Mouse (Mus musculus) limb, embryonic 14.5 days (tissue): Measurements from ENCODE around the gene Pld6. TPM values are rescaled to one million over a fixed set of nuclear protein-coding genes. Genes with fewer than 3 reads are reported as not detected.

Experiments
- ATAC-seq: fragments of 200-750 bp; cut with Nextera tagmentation; 2 replicates; pipeline ENCODE4 v1.8.0; 2017; ENCODE audit warnings: low read depth, moderate number of reproducible peaks, moderate TSS enrichment; ENCODE audit not compliant: low FRiP score
- DNase-seq: peaks from one replicate; pipeline ENCODE4 v3.0.0-alpha.2; 2015; ENCODE audit warnings: low spot score
- H3K27ac ChIP-seq: fragments of 300-500 bp; sonication (generic); replicated peaks from 2 replicates; pipeline ENCODE4 v1.5.1; 2014; ENCODE audit warnings: low read depth, mild to moderate bottlenecking, low read length, moderate library complexity, mixed read lengths
- H3K27me3 ChIP-seq: fragments of 300-500 bp; sonication (generic); 2 replicates; pipeline ENCODE4 v1.6.1; 2014; ENCODE audit warnings: low read length, mixed read lengths; ENCODE audit not compliant: control insufficient read depth, insufficient read depth
- H3K36me3 ChIP-seq: fragments of 300-500 bp; sonication (generic); 2 replicates; pipeline ENCODE4 v1.6.1; 2014; ENCODE audit warnings: mild to moderate bottlenecking, low read length, moderate library complexity, mixed read lengths; ENCODE audit not compliant: control insufficient read depth, insufficient read depth
- H3K4me1 ChIP-seq: fragments of 300-500 bp; sonication (generic); 2 replicates; pipeline ENCODE4 v1.6.1; 2014; ENCODE audit warnings: antibody characterized with exemption, low read length, mixed read lengths; ENCODE audit not compliant: control insufficient read depth, insufficient read depth
- H3K4me2 ChIP-seq: fragments of 300-500 bp; sonication (generic); replicated peaks from 2 replicates; pipeline ENCODE4 v1.6.1; 2014; ENCODE audit warnings: low read depth, mild to moderate bottlenecking, low read length, moderate library complexity; ENCODE audit not compliant: severe bottlenecking
- H3K4me3 ChIP-seq: fragments of 300-500 bp; sonication (generic); replicated peaks from 2 replicates; pipeline ENCODE4 v1.5.1; 2014; ENCODE audit warnings: low read length
- H3K9ac ChIP-seq: fragments of 300-500 bp; sonication (generic); 2 replicates; pipeline ENCODE4 v1.6.1; 2014; ENCODE audit warnings: mild to moderate bottlenecking, low read depth, low read length, moderate library complexity; ENCODE audit not compliant: severe bottlenecking
- H3K9me3 ChIP-seq: fragments of 300-500 bp; sonication (generic); 2 replicates; pipeline ENCODE4 v1.6.1; 2016; ENCODE audit warnings: low read length; ENCODE audit not compliant: control insufficient read depth
- POLR2A ChIP-seq: fragments of 200-500 bp; IDR thresholded peaks from 2 replicates; pipeline ENCODE4 v1.8.0; 2012; ENCODE audit warnings: inconsistent platforms, mild to moderate bottlenecking, moderate library complexity, borderline replicate concordance; ENCODE audit not compliant: insufficient read depth, insufficient read length; ENCODE audit errors: extremely low read depth
- WGBS: fragments of 180-500 bp; shearing (Covaris S2); extraction: QIAGEN DNeasy Blood & Tissue Kit; methylation state at CpG from one replicate; pipeline ENCODE4 v1.1.7; 2014; 5-methylcytosine and 5-hydroxymethylcytosine counted together
- polyA plus RNA-seq, 2 experiments: library from polyadenylated mRNA; depleted of rRNA in 1 of 2; stranded (reverse) in 1 of 2; unstranded in 1 of 2; fragments of >200 nt; fragmentation: Nextera tagmentation in 1 of 2; extraction: Ambion mirVana in 1 of 2; gene quantifications; 2 replicates each; pipeline versions ENCODE4 v1.2.1 to v1.2.3; 2012 to 2014

The Pld6 gene
- polyA plus RNA-seq, 2 experiments: 0.58 to 5.1 TPM

DNA sequence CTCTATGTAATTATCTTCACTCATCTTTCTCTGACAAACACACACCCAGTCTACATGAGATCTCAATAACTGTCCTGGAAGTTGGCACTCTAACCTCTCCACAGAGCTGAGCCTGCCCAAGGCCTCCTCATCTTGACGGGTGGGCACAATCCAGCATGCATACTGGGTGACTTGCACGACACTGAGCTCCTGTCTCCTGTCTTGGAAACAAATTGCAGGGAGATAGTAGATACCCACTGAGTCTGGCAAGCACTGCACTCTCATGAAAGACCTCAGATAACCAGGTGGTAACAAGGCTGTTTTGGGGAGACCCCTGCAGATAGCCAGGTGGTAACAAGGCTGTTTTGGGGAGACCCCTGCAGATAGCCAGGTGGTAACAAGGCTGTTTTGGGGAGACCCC is 15.2 kb downstream of the Pld6 start:
- Histone ChIP-seq H3K27me3 (no peaks in the 10 kb centered on the region), H3K36me3 (peaks cover 96% of the 10 kb centered on the region), H3K4me1 (no peaks in the 10 kb centered on the region), H3K9me3 (no peaks in the 10 kb centered on the region), H3K4me3 (no peak overlapping the region), H3K9ac (no peak overlapping the region), H3K4me2 (no peak overlapping the region), H3K27ac (no peak overlapping the region)
- TF ChIP-seq POLR2A: no peak
- ATAC-seq (no peak), DNase-seq (no peak)
- WGBS: 86% methylated on average over 2 of the region's 2 CpGs

DNA sequence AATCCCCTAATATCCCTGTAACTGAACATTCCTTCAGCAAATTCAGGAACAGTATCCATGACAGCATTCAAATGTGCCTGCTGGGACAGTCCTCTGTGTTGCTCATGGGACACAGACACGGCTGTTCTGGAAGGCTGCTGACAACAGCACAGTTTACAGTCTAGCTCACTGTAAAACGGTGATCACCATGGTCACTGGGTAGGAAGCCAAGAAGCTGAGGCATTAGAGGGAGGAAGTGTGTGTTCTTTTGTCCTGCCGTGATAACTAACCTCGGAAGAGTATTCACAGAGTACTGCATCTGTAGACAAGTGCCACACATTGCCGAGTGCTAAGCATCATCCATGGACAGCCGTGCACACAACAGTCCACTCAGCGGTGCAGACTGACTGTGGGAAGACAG is 16.7 kb downstream of the Pld6 start:
- H3K9me3 ChIP-seq: no peaks in the 10 kb centered on the region
- DNase-seq: no peak
- H3K4me3 ChIP-seq: no peak overlapping the region
- no peak for TF ChIP-seq POLR2A
- H3K27me3 ChIP-seq: no peaks in the 10 kb centered on the region
- ATAC-seq: no peak
- H3K36me3 ChIP-seq: peaks cover 94% of the 10 kb centered on the region
- no peak overlapping the region for H3K4me2 ChIP-seq
- 85% methylated on average over 7 of the region's 7 CpGs for WGBS
- no peak overlapping the region for H3K9ac ChIP-seq
- no peak overlapping the region for H3K27ac ChIP-seq
- no peaks in the 10 kb centered on the region for H3K4me1 ChIP-seq

DNA sequence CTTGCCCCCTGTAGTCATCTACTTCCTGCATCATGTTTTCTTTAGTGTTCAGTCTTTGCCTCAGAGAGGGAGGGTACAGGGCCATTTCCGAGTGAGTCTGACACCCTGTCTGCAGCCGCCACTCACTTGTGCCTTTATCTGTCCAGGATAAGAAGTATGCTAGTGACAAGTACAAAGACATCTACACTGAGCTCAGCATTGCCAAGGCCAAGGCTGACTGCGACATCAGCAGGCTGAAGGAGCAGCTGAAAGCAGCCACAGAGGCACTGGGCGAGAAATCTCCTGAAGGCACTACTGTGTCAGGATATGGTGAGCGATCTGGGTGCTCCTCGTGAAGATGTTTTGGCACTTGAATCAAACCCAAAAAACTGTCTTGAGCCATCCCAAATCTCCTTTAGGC is 17.7 kb downstream of the Pld6 start:
- no peak overlapping the region for H3K27ac ChIP-seq
- peaks cover 95% of the 10 kb centered on the region for H3K36me3 ChIP-seq
- DNase-seq (no peak), ATAC-seq (no peak)
- H3K27me3 ChIP-seq: no peaks in the 10 kb centered on the region
- H3K4me2 ChIP-seq: no peak overlapping the region
- H3K4me1 ChIP-seq: no peaks in the 10 kb centered on the region
- no peak overlapping the region for H3K9ac ChIP-seq
- TF ChIP-seq POLR2A: no peak
- no peak overlapping the region for H3K4me3 ChIP-seq
- WGBS: 94% methylated on average over 6 of the region's 6 CpGs
- no peaks in the 10 kb centered on the region for H3K9me3 ChIP-seq

DNA sequence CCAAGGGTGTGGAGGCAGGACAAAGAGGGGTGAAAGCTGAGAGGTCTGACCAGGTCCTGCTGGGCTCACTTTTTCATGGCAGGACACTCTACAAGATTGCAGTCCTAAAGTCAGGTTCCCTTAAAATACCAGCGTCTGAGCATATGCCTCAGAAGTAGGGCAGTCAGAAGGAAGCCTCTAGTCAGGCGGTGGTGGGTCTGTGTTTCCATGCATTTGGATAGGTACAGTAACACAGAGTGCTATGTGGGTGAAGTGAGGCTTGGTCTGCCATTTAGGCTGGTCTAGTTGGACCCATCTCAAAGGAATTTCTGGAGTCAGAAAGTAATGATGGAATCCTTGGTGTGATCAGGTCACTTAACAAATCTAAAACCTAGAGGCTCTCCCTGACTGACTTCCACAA is 18.1 kb downstream of the Pld6 start:
- WGBS: 93% methylated on average over 2 of the region's 2 CpGs
- no peak for TF ChIP-seq POLR2A

DNA sequence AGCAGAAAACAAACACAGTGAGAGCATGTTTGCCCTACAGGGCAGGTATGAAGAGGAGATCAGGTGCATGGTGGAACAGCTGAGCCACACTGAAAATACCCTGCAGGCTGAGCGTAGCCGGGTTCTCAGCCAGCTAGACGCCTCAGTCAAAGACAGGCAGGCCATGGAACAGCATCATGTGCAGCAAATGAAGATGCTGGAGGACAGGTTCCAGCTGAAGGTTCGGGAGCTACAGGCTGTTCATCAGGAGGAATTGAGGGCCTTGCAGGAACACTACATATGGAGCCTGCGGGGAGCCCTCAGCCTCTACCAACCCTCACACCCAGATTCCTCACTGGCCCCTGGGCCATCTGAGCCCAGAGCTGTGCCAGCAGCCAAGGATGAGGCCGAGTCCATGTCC is 26.6 kb downstream of the Pld6 start:
- H3K36me3 ChIP-seq: peaks cover 97% of the 10 kb centered on the region
- no peak overlapping the region for H3K9ac ChIP-seq
- no peak for DNase-seq
- no peak overlapping the region for H3K4me3 ChIP-seq
- no peak overlapping the region for H3K4me2 ChIP-seq
- 93% methylated on average over 6 of the region's 6 CpGs for WGBS
- no peak for TF ChIP-seq POLR2A
- H3K27me3 ChIP-seq: no peaks in the 10 kb centered on the region
- H3K4me1 ChIP-seq: no peaks in the 10 kb centered on the region
- ATAC-seq: no peak
- no peak overlapping the region for H3K27ac ChIP-seq
- no peaks in the 10 kb centered on the region for H3K9me3 ChIP-seq

More for the DNA sequence above, 18.1 kb downstream of the Pld6 start:
- Histone ChIP-seq H3K4me3 (no peak overlapping the region), H3K27me3 (no peaks in the 10 kb centered on the region), H3K9ac (no peak overlapping the region), H3K36me3 (peaks cover 96% of the 10 kb centered on the region), H3K27ac (no peak overlapping the region), H3K4me2 (no peak overlapping the region), H3K9me3 (no peaks in the 10 kb centered on the region), H3K4me1 (no peaks in the 10 kb centered on the region)
- ATAC-seq: no peak
- no peak for DNase-seq

DNA sequence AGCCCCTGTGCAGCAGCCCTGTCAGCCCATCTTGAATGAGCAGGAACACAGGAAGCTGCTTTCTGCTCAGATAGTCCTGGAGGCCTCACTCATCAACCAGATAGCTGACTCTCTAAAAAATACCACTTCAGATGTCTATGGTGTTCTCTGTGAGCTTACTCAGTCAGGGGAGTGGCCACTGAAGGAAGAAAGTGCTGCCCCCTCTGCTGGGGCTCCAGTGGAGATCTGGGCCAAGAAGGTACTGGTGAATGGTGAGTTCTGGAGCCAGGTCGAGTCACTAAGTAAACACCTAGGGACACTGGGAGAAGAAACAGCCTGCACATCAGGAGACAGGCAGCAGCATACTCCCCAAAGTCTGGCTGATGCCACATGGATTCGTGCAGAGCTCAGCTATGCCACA is 27.8 kb downstream of the Pld6 start:
- ATAC-seq: no peak
- H3K27ac ChIP-seq: no peak overlapping the region
- peaks cover 96% of the 10 kb centered on the region for H3K36me3 ChIP-seq

More for the DNA sequence above, 27.8 kb downstream of the Pld6 start:
- Histone ChIP-seq H3K4me1 (no peaks in the 10 kb centered on the region), H3K27me3 (no peaks in the 10 kb centered on the region), H3K4me2 (no peak overlapping the region), H3K9ac (no peak overlapping the region), H3K9me3 (no peaks in the 10 kb centered on the region), H3K4me3 (no peak overlapping the region)
- WGBS: 95% methylated on average over 2 of the region's 2 CpGs
- no peak for DNase-seq
- TF ChIP-seq POLR2A: no peak
